Mouse (Mus musculus) layer of hippocampus, postnatal 36 days (tissue): ENCODE measurements around the gene Ltf. TPM values are rescaled to one million over a fixed set of nuclear protein-coding genes. Genes with fewer than 3 reads are reported as not detected.

ENCODE experiments used
- DNase-seq, 2 experiments: peaks; one replicate each; pipeline ENCODE4 v3.0.0; 2022
- total RNA-seq, 2 experiments: library from RNA; stranded (reverse); gene quantifications; 2 replicates each; pipeline ENCODE4 v1.2.3; 2021

Gene Ltf
- total RNA-seq, 2 experiments from 2014 or later, result 0.30 to 0.63 TPM

DNA sequence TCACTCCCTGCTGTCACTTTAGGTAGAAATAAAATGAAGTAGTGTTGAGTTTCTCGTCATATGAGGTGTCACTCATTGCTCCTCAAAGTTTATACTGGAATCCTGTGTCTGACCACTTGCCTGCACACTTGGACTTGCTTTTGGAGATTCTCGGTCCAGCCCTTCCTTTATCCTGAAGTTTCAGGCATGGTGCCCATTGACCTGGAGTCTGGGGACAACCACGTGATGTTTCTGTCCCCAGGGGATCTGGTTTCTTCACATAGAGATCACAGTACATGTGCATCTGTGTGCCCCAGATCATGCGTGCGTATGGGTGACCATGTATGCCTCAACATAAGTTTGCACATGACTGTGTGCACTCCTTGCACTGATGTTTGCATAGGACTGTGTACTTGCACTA, 23.2 kb downstream of the Ltf start:
- no peak for DNase-seq

DNA sequence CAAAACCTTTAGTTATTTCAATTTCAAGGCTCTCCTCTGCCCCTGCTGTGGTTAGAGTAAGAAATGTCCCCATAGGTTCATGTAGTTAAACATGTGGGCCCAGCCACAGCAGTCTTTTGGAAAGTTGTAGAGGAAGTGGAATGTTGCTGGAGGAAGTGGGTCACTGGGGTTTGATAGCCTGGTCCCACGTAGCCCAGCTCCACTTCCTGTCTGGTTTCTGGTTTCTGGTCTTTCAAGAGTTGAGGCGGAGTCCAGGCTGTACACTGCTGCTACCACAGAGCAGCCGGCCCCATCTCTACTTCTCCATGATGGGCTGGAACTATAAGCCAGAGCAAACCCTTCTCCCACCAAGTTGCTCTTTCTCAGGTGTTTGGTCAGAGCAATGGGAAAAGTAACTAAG, 27.2 kb downstream of the Ltf start:
- no peak for DNase-seq

DNA sequence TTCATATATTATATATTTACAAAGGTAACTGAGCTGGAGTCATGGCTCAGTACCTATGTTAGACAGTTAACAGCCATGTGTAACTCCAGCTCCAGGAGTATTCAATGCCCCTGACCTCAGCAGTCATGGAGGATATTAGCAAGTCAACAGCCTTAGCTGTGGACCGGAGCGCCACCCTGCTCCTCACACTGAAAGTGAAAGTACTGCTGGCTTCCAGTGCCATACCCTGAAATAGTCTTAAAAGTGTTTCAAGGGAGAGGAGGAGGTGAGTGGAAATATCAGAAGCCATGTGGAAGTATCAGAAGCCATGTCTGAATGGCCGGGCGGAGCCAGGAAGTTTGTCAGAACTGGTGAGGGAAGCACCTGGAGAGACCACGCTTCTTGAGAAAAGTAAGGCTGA, 28.2 kb downstream of the Ltf start:
- no peak for DNase-seq

DNA sequence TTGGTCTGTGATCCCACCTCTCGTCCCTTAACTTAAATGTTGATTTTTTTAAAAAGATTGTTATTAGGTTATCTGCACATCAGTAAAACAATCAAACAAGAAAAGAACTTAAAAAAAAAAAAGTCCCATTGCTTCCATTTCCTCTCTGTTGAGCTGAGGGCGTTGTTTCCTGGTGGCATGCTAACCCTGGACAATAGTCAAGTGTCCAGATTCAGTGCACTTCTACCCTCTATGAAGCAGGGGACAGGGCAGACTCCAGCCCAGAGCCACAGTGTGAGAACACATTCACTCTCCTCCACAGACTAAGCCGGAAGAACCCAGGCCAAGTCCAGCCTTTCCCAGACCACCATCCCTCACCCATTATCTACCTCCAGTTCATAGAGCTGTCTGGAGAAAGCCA, 29.4 kb downstream of the Ltf start:
- no peak for DNase-seq

DNA sequence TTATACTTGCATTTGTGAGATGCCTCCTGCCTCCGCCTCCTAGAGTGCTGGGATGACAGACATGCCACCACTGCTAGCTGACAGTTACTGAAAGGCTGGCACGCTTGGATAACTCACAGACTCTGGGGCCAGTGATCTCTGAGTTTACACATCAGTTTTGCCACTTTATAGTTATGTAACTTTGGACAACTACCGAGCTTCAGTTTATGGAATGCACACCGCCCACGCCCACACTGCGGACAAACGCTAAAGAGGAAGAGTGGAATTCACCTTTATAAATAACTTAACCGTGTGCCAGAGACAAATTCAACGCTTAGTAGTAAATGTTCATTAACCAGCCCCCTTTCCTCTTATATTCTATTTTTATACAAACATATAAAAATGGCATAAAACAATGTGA, 35.9 kb downstream of the Ltf start:
- no peak for DNase-seq

DNA sequence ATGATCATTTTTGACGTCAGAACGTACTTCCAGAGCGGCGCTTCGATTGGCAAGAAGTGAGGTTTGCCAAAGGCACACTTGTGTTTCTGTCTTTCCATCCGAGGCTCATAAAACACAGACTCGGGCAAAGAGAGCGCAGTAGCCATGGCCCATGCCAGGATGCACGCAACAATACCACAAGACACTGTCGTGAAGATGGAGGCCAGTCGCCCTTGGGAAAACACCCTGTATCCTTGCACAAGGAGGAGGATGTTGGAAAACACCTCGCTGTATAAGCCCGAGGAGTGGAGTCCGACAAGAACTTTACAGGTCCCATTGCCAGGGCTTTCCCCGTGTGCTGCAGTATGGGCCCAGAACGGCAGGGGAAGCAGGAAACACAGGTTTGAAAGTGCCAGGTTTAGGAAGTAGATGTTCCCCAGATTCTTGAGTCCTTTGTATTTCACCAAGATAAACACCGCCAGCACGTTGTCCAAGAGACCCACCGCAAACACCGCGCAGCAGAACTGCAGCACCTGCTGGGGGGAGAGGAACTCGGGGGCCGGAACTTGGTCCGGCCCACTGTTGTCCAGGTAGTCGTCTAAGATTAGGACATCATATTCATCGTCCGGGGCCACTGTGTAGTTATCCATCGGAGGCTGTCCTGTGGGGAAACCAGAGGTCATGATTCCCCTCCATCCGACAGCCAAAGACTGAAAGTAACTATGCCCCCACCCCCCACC, 36.9 kb downstream of the Ltf start:
- DNase-seq, result no peak

DNA sequence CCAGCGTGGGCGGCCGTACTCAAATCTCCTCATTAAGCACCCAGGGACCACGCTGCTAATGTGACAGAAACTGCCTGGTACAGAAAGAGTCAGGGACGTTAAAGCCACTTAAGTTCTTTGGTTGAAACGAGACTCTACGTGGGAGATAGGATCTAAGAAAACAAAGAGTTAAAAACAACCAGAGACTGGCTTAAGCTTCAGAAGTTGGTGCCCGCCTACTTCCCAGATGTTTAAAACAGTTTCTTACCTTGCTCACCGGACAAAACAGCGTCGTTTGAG, 37.4 kb downstream of the Ltf start:
- DNase-seq, result no peak

DNA sequence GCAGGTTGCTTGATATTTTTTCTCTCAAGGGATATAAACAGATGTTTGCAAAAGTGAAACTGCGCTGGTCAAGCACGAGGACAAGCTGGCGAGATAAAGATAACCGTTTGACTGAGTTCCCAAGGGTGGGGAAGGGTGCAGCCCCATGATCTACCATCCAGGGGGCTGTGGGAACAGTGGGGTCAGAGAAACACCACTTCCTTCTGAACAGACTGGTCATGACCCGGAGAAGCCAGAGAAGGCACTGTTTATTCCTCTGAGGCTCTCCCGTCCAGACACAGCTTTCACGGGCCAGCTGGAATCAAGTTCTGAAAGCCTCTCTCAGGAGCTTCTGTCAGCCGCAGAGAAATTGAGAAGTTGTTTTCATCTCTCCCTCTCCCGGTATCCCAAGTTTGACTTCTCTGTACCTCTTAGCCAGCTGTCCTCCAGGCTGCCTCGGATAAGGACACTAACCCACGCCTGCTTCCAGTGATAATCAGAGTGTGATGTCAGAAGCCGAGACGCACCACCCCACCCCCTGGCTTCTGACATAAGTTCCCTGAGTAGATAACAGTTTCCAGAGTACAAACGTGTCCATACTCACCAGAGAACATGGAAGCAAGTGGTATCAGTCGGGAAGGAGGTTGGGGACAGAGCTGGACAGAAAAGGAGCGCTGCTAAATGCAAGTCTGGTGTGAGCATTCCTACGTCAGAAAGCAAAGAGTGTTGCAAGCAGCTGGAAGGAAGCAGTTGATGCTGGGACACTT, 37.9 kb downstream of the Ltf start, which contains the start of gene Ccrl2:
Gene Ccrl2 (minus strand): TSS at position 722 of the 746 bp plus-strand sequence.
- DNase-seq, result no peak

DNA sequence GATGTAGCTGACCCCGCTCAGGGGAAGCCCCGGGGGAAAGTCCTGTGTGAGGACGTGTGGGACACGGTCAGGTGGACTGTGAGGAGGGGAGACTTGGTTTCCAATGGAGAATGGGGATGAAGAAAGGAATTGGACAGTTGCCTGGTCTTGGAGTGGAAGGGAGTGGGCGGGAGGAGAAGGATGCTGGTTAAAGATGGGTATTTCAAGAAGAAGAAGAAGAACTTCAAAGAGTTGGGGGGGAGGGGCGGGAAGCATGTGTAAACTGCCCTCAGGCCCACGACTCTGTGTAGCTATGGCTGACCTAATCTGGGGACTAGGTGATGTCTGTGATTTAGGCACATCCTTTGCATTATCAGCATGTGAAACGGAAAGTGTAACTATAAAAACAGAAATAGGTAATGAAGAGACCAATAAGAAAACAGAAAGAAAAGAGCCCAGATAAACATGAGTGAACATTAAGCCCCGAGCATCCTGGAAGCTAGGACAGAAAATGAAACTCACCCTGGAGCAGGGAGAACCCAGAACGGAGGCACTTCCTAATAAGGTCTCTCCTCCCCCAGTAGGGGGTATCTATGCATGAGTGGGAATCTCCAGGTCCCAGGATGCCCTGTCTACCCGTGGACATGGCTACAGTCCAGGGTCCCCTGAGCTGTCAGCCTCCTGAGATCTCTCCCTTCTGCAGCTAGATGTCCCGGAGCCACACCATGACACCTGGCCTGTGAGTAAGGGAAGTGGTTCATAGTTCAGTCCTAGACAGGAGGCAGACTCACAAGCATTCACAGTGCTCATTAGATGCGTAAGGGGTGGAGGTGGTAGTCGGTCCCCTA, 38.7 kb downstream of the Ltf start:
- DNase-seq, result no peak

DNA sequence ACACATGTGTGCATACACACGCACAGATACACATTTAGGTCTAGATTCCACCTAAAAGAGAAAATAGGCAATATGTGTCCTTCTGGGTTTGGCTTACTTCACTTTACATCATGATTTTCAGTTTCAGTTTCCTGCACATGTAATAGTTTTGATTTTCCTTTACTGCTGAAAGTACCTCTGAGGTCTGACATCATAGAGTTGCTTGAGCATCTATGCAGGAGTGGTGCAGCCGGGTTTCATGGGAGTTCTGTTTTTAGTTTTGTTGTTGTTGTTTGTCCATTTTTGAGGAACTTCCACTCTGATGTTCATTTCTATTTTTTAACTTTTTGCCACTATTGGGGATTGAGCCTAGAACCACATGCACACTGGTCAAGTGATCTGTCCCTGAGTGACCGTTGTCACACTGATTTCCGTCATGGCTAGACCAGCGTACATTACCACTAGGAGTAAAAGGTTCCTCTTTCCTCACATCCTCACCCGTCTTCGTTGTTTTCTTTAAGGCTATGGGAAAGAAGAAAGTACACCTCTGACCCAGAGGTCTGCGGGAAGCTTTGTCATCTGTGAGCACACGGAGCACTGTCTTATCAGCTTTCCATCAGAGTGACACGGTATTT, 40.0 kb downstream of the Ltf start:
- no peak for DNase-seq

DNA sequence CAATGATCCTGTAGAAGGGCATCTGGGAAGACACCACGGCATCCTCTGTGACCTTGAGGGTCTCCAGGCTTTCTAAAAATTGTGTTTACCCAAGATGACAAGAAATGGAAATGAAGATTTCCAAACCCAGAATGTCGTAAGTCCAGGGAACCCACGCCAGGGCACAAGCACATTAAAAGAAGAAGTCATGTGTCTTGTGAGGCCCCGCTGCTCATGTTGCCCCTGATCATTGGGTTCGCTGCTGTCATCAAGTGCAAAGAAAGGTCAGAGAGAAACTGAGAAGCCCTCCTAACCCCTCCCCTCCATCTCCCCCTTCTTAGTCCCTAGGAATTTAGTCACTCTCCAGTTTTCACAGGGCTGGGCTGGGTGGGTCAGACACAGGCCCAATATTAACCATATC, 43.8 kb downstream of the Ltf start:
- DNase-seq, result no peak

DNA sequence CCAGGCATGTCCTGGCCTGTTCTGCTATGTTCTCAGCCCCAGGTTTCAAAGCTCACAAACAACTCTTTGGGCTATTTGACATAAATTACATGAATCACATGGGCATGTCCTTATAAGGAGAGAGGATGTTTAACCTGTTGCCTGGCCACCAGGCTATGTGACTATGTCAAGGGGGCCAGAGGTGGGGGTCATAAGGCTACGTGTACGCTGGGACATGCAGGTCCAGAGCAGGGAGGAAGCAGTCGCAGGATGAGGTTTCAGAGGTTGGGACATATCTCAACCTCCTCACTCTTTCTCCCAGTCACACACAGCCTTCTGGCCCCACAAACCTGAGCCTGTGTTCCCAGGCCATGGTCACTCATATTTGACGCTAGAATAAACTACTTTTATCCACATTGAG, 48.0 kb downstream of the Ltf start:
- DNase-seq, result no peak

DNA sequence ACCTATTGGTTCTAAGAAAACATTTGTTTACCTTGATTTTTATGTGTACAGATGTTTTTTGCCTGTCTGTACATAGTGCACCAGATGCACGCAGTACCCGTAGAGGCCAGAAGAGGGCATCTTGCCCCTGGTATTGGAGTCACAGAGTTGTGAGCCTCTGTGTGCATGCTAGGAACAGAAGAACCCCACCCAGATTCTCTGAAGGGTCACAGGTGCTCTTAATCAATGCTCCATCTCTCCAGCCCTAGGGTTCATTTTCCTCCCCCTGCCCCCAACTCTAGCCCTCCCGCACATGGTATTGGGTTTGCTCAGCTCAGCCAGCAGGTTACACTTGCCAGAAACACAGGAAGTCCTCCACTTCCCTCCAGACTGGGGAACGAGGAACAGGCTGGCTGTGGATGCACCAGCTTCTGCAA, 51.5 kb downstream of the Ltf start:
- no peak for DNase-seq

DNA sequence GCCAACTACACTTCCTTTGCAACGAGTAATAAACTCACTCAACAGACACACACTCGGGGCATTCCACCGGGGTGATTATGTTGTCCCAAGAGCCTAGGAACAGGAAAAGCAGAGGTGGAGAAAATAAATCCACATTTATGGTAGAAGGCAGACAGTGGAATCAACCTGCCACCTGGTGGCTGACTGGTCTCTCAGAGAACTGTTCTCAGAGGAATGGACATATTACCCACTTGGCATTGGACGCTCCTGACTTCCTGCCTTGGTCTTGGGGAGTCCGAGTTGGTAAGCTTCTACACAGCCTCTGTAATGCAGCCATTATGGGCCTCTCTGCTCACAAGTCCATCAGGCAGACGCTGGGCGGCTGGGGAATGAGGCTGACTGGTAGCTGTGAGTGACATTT, 53.1 kb downstream of the Ltf start:
- no peak for DNase-seq

DNA sequence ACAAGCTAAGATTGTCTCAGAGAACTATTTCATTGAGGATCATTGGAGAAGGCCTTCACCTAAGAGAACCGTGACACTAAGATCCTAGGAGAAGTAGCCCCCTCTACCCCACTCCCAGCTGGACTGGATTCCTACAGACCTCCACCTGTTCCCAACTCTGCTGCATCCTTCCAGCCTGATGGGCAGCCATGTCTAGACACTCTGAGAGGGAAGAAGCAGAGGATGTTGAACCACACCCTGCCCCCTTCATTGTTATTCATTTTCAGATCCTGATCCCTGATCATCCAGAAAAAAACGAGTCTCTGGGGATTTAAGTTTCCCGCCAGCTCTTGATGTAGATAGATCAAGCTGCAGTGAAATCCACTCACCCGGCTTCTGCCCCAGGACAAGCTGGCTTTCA, 53.9 kb downstream of the Ltf start:
- DNase-seq, result no peak

DNA sequence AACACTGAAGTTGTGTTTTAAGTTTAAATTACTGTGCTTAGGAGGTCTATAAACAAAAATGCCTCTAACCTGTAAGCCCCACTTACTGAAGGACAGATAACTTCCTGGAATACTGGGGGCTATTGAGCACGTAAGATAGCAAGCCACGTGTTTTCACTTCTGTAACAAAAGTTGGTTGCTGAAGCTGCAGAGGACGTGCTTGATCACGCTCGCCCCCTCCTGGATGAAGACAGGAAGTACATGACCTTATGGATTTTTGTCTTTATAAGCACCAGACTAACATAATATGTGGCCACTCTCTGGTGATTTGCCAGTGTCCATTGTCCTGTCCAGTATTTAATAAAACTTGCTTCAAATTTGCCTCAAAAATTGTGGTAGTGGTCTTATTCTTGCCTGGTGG, 58.7 kb downstream of the Ltf start:
- no peak for DNase-seq

DNA sequence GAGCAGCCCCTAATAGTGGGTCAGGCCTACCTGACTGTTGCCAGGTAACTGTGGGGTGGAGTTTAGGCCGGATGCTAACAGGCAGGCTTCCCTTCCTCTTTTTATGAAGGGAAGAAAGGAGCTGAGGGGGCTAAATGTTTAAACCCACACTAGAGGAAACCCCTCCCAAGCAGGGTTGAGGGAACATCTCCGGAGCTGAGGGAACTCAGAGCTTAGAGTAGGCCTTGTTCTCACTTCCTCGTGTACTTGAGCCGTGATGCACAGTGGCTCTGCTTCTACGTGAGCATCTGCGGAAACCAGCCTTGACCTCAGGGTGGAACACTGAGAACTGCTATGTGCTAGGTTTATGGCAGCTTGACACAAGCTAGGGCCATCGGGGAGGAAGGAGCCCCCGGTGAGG, 61.7 kb downstream of the Ltf start:
- DNase-seq, result no peak

DNA sequence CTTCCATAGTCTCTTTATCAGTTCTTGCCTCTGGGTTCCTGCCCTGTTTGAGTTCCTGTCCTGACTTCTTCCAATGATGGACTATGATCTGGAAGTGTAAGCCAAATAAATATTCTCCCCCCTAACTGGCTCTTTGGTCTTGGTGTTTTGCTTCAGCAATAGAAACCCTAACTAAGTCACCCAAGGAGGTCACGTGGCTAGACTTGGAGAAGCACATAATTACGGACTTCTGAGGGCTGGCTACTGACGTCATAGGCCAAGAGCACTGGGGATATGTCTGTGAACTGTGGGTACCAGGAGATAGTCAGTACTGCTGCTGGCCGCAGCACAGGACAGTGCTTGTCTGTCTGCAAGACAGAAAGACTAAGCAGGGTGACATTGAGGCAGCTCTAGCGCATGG, 62.7 kb downstream of the Ltf start:
- DNase-seq, result no peak

DNA sequence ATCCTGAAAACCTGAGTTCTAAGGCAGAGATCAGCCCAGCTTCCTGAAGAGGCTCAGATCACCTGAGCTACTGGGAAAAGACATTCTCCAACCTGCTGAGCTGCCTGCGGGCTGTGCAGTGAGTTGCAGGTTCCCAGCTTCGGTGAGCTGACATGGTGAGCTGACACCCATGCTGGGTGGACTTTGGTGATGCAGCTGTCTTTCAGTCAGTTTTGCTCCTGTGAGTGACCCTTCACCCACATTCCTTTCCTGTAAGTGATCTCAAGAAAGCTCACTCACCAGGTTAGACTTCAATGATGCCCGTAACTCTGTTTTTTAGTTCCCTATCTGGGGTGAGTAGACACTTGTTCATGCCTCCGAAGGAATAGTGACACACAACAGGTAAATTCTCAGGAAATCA, 66.3 kb downstream of the Ltf start:
- DNase-seq, result no peak

DNA sequence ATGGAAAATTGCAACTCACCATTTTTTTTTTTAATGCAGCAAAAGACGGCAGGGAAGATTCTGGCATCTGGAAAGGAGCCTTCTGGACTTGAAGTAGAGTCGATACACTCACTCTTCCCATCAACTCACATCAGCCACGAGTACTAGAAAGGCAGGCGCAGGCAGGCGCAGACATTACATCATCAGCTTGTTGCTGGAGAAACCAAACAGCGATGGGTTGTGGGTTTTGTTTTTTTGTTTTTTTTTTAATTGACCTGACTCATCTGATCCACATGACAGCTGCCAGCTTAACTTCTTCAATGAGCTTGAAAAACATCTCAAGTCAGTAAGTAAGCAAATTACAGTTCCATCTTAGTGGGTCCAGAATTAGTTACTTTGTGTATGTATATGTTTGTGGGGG, 67.1 kb downstream of the Ltf start:
- DNase-seq, result no peak

DNA sequence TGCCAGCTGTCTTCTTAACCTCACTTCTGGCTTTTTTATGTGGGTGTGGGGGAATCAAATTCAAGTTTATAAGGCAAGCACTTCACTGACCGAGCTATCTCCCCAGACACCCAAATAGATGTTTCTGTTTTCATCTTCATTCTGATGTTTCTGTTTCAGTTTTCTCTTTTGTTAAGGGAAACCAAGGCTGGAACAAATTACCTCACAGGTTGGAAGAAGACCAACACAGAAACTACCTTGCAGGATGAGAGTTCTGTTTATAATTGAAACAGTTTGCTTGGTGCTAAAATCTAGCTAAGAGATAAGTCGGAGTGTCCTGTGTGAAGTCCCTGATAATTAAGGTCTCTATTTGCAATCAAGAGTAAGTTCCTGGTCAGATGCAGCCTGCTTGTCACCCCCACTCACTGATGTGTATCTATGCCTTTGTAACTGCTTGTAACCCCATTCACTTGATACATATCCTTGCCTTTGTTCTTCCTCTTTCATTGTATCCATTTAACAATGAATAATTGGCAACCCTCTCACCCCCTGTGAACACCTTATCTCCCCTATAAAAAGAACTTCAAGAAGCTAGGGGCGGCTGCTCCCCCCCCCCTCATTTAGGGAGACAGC, 68.0 kb downstream of the Ltf start:
- no peak for DNase-seq

DNA sequence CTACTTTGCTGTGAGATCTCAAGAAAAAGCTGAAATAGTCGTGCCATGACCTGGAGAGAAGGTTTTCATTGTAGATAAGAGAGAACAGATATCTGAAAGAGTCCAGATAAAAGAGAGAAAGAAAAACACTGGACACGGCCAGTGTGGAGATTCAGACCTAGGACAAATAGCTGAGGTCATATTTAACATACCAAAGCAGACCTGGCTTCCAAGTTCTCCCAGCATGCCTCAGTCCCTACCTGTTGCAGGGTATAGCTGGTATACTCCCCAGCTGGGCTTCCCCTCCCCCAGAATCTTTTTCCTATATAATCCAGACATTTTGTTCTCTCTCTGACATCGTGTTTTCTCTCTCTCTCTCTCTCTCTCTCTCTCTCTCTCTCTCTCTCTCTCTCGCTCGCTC, 68.9 kb downstream of the Ltf start:
- no peak for DNase-seq

DNA sequence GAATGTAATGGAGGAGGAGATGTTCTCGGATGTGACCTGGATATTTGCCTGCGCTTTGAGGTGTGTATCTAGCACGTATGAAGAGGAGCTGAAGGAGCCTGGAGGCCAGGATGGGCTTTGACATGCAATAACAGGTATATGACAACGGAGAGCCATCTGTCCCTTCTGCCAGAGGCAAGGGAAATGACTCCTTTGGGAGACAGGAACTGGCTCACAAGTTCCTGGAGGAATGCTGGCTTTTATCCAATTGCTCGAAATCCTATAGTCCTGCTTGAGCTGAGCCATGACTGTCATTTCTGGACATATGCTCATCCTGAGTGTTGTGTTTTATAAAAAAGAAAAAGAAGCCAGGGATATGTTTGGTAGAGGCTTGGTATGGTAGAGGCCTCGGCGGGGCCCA, 69.8 kb downstream of the Ltf start:
- no peak for DNase-seq
